Mouse (Mus musculus) megakaryocyte, embryonic 14.5 days (primary cell): ENCODE results near the gene Slc16a4.

Experiments used
- FLI1 ChIP-seq: IDR thresholded peaks from 2 replicates; pipeline ENCODE4 v1.6.1; 2012; ENCODE audit warnings: low read length, inconsistent platforms, mixed read lengths
- GATA1 ChIP-seq: IDR thresholded peaks from 3 replicates; pipeline ENCODE4 v1.6.1; 2012; ENCODE audit warnings: mixed read lengths, low read length, inconsistent platforms, borderline replicate concordance

DNA sequence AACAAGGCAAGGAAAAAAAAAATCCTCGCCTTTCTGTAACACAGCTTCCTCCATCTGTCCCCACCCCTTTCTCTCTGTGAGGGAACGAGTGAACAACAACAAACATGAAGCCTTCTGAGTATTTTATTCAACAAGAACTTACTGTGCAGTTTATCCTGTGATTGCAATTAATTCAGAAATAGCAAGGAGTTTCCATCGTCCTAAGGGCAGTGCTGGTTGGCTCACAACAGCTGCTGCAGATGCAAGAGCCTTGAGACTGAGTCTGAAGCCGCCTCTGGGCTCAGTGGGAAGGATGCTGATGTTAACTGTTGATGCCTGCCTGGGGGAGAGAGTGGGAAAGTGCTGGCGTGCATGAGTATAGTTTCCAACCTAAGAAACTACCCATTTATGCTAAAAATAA is 33.1 kb upstream of the Slc16a4 start:
- TF ChIP-seq GATA1 (no peak), FLI1 (no peak)
